Mouse (Mus musculus) MEL-GATA-1-ER (cell line): Measurements from ENCODE around the gene Twsg1.
A peak's percentile ranks its signal among the peaks of the same experiment; 100 is the strongest.

ENCODE experiments used
- DNase-seq: peaks from one replicate; pipeline ENCODE4 v3.0.0-alpha.2; 2012; ENCODE audit warnings: low read depth; ENCODE audit errors: extremely low read depth

Gene Twsg1

DNA sequence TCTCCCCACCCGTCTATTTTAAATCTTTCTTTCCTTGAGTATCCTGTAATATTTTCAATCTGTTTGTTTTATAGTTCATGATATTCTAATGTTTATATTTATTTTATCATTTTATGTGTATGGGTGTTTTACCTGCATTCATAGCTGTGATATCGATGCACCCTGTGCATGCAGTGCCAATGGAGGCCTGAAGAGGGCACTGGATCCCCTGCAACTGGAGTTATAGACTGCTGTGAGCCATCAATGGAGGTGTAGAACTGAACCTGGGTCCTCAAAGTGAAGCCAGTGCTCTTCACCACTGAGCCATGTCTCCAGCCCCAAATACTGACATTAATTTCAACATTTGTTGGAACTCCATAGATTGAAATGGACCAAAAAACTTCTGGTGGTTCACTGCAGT lies 17.3 kb downstream of the Twsg1 start:
- DNase-seq = no peak

DNA sequence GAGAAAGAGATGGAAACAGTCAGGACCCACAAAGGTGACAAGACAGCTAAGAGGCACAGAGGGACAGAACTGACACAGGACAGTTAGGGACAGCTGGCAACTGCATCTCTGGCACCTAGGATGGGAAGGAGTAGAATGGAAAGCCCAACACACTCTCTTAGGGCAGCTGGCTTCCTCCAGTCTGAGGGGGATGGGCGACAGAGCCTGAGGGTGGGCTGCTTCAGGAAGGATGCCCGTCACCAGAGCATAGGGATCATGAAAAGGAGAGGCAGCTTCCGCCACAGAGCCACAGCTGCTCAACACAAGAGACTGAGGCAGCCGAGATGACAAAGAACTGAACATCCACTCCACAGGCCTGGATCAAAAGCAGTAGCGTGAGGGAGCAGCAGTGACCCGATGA lies 19.5 kb downstream of the Twsg1 start:
- no peak for DNase-seq

DNA sequence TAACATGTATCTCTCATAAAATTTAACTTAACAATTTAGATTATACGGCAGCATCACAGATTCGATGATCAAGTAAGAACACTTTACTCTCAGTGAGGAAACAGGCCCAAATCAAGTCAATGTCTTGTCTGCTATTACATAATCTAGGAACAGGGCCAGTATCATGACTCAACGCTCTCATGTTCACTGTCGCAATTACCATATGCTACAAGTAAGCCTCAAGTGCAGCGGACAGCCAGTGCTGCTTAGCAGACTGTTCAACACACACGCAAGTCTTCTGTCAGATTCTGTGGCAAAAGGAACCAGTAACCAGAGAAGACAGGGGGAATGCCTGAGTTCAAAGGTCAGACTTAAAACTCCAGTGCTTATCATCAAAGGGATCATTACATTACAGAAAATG lies 20.1 kb downstream of the Twsg1 start:
- DNase-seq = no peak

DNA sequence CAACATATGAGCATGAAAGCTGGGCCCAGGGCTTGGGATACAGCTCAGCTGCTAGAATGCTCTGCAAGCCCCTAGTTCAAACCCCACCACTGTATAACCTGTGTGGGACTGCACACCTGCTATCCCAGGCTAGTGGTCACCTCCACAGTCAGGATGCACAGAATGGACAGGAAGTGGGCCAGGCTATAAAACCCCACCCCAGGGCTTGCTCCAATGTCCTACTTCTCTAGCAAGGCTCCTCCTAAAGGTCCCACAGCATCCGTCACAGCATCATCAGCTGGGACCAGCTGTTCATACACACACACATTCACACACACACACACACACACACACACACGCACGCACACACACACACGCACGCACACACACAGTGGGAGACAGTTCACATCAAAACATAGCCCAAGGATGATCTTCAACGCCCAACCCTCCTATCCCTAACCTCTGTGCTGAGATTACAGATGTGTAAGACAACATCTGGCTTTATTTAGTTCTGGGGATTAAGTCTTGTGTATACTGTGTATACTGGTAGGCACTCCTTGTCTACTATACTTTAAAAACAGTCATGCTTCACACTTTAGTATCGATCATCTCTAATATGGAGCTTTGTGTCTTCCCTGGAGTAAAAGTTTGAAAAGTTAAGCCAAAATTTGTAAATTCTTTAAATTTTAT lies 20.7 kb downstream of the Twsg1 start:
- no peak for DNase-seq

DNA sequence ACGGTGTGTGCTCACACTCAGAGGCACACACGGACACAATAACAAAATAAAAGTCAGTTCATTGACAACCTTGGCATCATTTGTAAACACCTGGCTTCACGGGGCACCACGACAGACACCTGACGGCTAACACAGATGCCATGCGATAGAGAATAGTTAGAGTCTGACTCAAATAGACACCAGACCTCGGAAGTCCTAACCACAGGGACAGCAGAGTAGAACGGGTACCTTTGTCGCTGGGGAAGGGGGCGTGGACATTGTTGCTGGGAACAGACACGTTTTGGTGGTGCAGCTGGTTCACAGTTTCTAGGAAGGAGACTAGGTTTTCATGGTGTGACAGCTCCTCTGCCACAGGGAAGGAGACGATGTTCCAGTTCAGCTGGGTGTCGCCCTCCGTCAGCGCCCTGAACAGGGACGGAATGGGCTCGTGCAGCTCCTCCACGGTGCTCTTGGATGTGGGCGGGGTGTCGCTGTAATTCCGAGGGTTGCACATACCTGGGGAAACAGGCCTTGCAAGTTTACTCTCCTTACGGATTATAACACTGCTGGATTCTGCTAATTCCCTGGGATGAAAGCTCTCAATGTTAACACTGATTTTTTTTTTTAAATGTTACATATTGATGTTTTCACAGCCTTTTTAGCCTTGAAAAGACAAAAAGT lies 21.6 kb downstream of the Twsg1 start:
- DNase-seq = no peak

DNA sequence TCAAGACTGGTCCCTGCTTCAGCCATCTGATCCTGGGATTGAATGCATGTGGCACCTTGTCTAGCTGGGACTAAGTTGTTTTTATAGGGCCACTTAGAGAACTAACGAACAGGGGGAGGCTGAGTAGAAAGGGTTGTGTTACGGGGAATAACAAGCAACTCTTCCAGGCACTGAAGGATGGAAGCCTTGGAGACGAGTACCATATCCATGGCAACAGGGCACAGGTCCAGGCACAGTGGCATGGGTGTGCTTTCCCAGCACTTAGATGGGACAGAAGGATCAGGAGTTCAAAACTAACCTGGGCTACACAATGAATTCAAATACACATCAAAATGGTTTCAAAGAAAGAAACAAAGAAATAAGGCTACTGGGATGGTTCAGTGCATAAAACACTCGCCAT lies 23.9 kb downstream of the Twsg1 start:
- DNase-seq = no peak

DNA sequence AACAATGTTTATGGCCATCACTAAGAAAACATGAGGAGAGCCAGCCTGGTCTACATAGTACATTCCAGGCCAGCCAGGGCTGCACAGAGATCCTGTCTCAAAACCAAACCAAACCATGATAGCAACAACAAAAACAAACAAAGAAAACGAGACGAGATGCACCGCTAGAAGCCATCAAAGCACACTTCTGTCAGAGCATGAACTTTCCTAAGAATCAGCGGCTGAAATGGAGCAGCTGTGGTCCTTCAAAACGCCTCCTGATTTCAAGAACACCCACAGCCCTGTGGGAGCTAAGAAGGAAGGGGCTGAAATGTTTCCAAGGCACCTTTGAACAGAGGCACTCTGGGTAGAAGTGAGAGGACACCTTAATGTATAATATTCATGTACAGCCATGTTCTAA lies 26.8 kb downstream of the Twsg1 start:
- no peak for DNase-seq

DNA sequence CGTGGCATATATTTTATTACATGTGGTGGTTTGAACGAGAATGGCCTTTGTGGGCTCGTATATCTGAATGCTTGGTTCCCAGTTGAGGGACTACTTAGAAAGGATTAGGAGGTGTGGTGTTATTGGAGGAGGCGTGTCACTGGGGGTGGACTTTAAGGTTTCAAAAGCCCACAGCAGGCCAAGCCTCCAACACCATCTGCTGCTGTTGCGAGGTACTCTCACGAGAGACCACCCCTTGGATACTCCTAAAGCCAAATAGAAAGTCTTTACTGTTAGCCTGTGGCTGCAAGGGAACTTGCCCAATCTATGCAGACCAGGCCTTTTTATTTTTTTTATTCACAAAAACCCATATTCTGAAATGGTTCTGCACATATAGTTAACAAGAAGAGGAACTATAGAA lies 29.1 kb downstream of the Twsg1 start:
- peak; percentile 60 for DNase-seq

DNA sequence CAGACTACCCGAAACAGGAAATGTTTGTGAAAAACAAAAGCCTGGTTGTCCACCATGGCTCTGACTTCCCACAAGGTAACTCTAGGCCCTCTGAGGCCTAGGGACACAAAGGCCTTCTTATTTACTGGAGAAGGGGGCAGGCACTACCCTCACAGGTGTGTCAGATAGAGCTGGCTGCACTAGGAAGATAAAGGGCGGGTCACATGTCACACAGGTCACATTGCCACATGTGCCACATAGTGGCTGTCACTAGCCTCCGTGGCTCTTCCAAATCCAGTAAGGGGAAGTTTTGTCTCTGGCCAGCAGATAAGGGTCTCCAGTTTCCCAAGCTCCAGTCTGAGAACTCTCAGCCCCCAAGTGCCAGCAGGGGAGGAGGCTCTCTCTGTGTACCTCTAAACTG lies 31.8 kb downstream of the Twsg1 start:
- peak; percentile 51 for DNase-seq

DNA sequence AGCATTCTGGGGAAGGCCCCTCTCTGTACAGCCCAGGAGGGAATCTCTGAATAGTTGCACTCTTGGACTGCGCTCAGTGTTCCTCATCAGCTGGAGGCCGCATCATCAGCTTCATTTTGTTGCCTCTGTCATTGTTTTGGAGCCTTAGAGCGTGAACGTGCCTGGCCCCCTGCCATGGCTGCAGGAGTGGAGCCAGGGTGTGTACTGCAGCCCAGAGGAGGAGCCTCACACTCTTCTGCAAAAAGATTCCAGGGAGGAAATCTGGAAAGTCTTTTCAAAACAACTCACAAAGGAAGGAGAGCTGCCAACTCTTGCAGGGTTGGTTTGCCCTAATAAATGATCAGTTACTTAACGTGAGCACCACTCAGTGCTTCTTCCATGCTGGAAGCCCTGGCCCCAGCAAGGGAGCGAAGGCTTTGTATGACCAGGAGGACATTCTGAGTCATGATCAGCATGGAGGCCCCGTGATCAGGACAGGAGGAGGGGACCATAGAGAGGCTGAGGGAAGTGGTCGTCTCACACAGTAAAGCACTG lies 34.8 kb downstream of the Twsg1 start:
- DNase-seq = no peak

DNA sequence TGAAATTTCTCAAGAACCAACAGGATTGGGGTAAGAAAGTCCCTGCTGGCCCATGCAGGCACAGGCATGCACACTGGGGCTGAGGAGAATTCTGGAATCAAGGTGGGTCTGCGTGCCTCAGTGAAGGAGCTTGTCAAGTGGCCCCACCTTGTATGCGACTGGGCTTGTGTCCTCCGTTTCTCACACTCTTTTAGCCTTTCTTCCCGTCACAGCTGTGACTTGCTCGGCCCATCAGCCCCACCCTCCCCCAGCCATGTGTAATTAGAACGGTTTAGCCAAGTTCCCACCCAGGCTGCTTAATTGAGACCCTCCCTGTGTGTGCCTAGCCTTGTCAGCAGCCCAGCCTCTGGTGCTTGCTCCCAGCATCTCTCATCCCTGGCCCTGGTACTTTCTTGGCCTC lies 36.9 kb downstream of the Twsg1 start:
- no peak for DNase-seq

DNA sequence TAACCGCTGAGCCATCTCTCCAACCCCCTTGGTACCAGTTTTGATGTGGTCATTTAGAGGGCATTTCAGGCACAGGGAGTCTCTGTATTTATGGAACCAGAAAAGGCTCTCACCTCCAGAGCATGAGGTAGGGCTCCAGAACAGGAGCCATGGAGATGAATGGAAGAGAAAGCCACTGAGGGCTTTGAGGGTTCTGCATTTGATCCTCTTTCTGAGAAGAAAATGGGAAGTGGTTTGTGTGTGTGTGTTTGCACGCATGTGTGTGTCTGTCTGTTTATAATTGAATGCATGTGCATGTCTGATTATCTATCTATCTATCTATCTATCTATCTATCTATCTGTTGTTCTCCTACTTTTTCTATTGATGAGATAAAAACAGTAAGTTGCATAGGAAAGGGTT lies 38.8 kb downstream of the Twsg1 start:
- no peak for DNase-seq

DNA sequence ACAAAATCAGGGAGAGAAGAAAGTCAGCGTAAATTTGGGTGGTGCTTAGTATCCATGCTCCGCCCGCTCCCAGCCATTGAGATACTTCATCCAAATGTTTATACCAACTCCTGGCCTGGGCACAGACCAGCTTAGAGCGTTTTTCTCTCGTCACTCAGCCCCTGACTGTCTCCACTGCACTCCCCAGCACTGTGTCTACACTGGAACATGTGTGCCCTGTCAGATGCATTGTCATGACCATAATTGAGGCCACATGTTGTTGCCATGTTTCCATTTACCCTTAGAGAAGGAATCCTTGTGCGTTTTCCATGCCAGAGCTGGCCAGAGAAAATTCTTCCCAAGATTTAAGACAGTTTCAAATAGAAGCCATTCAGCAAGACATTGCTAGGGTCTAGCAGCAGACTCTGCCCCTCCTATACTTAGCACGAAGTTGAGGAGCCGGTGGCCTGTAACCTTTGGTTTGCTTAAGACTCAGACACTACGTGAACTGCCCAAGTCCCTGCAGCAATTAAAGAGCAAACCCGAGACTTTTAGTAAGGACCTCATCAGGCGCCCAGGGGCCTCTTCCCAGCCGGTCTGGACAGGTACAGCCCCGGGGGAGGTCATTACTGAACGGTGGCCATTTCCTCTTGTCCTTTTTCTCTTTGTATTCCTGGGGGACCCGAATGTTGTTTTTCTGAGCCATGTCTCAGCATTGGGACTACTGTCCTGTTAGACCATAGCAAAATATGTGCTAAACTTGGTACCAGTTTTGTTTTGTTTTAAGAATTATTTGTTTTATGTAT lies 39.5 kb downstream of the Twsg1 start:
- DNase-seq = no peak

DNA sequence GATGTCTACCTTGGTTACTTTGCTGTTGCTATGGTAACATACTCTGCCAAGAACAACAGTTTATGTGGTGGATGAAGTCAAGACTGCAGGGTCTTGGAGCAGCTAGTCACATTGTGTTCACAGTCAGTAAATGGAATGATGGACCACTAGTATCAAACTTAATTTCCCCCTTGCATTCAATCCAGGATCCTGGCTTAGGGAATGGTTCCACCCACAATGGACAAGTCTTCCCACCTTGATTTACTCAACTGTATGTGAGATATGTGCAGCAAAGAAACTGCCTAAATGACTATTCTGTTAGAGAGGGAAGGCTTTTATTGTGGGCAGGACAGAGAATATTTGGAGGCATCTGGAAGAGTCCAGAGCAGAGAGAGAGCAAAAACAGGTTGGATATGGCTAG lies 42.8 kb downstream of the Twsg1 start:
- no peak for DNase-seq

DNA sequence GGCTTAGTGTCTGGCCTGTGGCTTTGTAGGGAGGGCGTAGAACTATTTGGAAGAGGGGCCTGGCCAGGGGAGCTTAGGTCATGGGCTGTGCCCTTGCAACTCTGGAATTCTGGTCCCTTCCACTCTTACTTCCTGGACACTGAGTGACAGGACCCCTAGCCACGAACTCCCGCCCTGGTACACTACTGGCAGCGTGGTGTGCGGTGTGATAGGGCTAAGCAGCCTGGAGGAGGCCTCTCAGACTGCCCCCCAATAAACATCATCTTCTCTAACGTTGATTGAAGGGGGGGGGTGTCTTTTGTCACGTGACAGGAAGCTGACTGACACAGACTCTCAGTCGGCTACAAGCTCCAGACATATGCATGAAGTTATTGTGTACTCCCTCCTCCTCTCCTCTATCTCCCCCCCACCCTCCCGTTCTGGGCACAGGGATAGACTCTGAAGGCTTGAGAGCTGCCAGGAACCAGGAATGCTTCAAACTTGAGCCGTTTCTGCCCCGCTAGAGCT lies 44.1 kb downstream of the Twsg1 start:
- no peak for DNase-seq

DNA sequence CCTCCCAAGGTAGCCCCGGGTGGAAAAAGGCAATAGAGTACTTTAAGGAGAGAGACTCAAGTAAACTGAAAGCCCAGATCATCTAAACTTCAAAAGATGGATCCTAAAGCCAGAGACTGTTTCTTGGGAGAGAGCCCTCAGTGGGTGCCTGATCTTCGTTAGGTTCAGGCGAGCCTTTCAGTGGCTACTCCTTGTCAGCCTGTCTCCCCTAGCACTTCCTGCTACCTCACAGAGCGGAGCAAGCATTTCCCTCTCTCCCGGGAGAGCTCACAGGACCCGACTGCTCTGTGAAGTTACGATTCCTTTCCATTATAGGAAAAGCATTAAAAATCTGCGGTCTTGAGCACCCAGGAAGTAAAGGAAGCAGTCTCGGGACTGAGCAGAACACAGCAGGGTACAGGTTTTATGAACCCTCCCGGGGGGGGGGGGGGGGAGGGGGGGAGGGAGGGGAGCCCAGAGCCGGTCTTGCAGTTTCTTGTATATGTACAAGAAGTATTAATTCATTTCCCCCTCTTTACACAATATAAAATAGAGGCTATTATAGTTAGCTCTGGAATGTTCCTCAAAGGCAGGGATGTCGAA lies 44.6 kb downstream of the Twsg1 start:
- DNase-seq = no peak

DNA sequence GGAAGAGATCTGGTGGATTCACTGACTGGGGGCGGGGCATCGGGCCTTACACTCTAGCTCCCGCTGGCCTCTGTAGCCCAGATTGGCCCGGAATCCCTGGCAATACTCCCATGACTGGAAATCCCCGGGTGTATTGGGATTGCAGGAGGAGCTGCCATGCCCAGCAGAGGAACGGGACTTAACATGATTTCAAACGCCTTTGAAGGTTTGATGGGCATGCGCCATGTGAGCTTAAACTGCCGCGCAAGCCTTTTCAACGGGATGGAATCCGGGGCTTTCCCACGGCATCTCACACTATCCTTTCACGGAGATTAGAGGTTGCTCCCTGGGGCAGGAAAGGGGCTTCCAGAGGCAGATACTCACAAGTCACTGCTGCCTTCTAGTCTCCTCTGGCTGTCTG lies 45.8 kb downstream of the Twsg1 start:
- no peak for DNase-seq

DNA sequence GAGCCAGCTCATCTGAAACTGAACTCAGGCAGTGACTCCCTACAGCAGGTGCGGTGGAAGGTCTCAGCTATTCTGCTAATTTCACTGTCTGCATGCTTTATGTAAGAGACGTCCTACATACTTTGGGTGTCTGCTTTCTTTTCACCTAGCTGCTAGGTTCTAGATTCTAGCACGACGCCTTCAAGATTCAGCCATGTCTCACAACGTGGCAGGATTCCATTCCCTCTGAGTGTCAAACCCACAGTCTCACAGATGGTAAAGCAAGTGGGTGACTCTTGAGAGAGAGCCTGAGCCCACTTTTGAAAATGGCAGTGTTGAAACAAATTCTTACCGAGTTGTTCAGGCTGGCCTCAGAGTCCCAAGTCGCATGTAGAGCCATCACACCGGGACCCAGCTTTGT lies 47.2 kb downstream of the Twsg1 start:
- DNase-seq = no peak

DNA sequence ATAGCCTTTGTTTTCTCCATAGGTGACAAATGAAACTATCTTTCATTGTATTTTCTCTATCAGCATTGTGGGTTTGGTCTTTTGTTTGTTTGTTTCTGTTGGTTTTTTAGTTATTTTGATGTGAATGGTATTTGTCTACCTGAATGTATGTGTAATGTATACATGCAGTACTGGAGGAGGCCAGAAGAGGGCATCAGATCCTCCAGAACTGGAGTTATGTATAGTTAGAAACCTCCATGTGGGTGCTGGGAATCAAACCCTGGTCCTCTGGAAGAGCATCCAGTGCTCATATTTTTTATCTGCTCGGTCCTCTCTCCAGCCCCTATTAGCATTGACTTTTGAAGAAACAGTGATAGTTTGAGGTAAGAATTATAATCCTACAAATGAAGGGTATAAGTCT lies 48.0 kb downstream of the Twsg1 start:
- DNase-seq = no peak

DNA sequence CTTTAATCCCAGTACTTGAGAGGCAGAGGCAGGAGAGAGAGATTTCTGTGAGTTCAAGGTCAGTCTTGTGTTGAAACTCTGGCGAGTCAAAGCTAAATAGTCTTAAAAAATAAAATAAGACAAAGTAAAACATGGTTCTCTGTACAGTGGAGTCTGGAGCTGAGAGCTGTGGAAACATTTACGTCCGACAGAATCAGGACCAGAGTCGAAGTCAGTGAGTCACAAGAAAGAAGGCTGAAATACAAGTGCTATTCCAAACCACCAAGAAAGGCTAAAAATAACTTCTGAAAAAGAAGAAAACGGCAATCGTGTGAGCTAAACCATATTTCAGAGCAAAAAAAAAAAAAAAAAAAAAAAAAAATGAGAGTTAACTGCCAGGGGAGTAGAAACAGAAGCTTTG lies 48.7 kb downstream of the Twsg1 start:
- DNase-seq = no peak

DNA sequence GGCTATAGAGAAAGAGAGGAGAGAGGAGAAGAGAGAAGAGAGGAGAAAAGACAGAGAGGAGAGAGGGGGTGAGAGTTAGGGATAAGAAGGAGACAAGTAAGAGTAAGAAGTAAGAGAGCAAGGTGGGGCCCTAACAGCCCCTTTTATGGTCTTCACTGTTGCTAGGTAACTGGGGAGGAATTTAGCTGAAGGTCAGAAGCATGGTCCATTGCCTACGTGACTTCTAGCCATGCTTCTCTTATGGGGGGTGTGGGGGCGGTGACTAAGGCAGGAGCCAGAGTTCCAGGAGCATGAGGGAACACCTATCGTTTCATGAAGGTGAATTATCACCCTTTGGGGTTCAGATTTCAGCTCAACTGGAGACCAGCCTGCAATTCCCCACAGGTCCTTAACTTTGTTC lies 55.0 kb downstream of the Twsg1 start:
- DNase-seq = no peak

DNA sequence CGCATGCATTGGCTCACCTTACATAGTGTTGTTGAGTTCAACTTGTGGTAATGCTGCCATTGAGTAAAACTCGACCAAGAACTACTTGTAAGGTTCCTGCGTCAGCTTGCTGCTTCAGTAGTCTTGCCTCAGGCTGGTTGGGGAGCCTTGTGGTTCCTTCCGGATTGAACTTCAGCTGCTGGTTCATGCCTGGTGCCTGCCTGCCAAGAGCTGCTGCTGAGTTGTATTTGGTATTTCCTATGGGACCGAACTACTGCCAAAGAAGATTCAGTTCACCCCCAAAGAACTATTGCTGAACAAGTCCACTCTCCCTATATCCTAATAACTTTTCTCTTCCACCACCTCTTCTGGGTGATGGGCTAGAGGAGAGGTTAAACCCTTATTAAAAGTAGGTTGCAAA lies 61.5 kb downstream of the Twsg1 start:
- no peak for DNase-seq
